Mouse (Mus musculus): ENCODE data around the gene Snd1. TPM values are rescaled to one million over a fixed set of nuclear protein-coding genes. Genes with fewer than 3 reads are reported as not detected.
A peak's percentile ranks its signal among the peaks of the same experiment; 100 is the strongest.

Snd1 gene
- polyA plus RNA-seq, 1 experiment, result 62.1 TPM

DNA sequence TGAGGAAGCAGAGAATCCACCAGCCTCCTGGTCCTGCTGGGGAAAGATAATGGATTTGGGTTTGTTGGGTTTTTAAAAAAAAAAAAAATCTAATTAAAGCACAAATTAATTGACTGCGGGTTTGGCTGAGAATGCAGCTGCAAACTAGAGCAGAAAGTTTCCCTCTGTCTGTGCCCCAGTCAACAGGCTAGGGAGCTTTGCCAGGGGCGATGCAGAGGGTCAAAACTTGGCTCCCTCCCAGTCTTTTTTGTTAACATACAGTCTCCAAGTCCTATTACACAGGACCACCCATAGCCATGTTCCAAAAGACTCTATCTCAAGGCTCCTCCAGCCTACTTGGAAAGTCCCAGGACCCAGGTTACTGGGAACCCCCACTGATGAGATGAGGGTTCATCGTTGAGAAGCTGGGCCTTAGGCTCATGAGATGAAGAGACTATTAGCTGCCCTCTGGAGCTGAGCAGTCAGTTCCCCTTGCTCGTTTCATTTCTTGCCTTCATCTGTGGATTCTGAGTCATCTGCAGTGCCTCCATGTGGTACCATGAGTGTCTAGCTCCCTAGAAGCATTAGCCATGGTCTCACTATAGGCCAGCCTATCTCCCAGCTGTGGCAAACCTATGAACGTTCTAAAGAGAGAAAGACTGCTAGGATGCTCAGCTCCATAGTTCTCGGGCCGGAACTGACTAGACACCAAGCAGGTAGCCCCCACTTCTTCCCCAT lies 411.9 kb downstream of the Snd1 start:
- Histone ChIP-seq H3K4me3 (ENCODE audit: insufficient read depth, low read length) (no peak overlapping the region), H3K27ac (ENCODE audit: insufficient read depth, low read length) (no peak overlapping the region), H3K4me1 (ENCODE audit: control insufficient read depth, insufficient read depth, low read length) (no peaks in the 10 kb centered on the region)
- TF ChIP-seq POLR2A (IDR thresholded peaks at IDR 0.05; ENCODE audit: extremely low read depth, insufficient read depth, low read length) (no peak), CTCF (IDR thresholded peaks at IDR 0.05; ENCODE audit: extremely low read depth, insufficient read depth, low read length) (peak; percentile 36; the same call in 1 of the 2 replicates)

- no peak overlapping the region for H3K27ac ChIP-seq (ENCODE audit: insufficient read depth, low read length)
These were observed 415.5 kb downstream of the Snd1 start for GRCm38 (mm10) chr6:28890426-28890825.

DNA sequence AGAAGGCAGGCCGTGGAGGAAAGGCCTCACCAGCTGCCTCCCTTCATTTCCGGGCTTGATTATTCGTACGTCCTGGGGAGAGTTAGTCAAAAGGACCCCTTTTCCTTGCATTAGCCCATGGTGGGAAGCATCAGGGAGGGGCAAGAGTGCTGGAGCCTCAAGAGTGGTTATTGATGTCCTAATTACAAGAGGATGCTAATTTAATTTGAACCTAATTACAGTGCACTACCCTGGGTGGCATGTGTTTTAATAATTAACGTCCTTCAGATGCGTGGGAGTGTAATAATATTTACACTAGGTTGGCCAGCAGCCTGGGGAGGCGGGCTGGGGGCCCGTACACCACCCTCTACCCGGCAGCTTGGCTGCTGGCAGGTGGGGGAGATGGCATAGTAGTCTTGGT lies 416.5 kb downstream of the Snd1 start:
- H3K27ac ChIP-seq (ENCODE audit: insufficient read depth, low read length), result no peak overlapping the region
- no peaks in the 10 kb centered on the region for H3K4me1 ChIP-seq (ENCODE audit: control insufficient read depth, insufficient read depth, low read length)
- no peak for TF ChIP-seq POLR2A (IDR thresholded peaks at IDR 0.05; ENCODE audit: extremely low read depth, insufficient read depth, low read length)
- TF ChIP-seq CTCF (IDR thresholded peaks at IDR 0.05; ENCODE audit: extremely low read depth, insufficient read depth, low read length), result no peak
- no peak overlapping the region for H3K4me3 ChIP-seq (ENCODE audit: insufficient read depth, low read length)

More at GRCm38 (mm10) chr6:28890426-28890825, 415.5 kb downstream of the Snd1 start:
- H3K4me3 ChIP-seq (ENCODE audit: insufficient read depth, low read length), result no peak overlapping the region
- TF ChIP-seq POLR2A (IDR thresholded peaks at IDR 0.05; ENCODE audit: extremely low read depth, insufficient read depth, low read length), result no peak
- no peak for TF ChIP-seq CTCF (IDR thresholded peaks at IDR 0.05; ENCODE audit: extremely low read depth, insufficient read depth, low read length)
- H3K4me1 ChIP-seq (ENCODE audit: control insufficient read depth, insufficient read depth, low read length), result no peaks in the 10 kb centered on the region

DNA sequence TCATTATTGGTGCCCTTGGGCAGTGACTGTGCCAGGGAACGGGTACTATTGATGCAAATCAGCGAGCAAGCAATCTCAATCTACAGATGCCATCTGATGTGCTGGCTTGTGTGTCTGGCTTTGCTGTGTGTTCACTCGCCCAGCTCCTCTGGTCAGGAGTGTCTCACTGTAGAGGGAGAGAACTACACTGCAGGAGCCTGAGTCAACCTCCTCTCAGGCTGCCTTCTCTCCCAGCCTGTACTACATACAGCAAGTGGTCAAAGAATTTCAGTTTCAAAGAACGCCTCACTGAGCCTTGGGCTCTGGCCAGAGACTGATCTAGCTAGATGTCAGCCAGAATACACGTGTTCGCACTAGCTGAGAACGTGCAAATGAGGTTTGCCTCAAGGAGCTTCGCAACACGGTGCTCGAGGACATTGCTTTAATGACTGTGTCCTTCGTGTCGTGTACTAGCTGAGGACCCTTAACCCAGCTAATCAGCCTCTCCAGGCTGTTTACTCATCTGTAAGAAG lies 420.1 kb downstream of the Snd1 start:
- TF ChIP-seq CTCF (IDR thresholded peaks at IDR 0.05; ENCODE audit: extremely low read depth, insufficient read depth, low read length) (no peak), POLR2A (IDR thresholded peaks at IDR 0.05; ENCODE audit: extremely low read depth, insufficient read depth, low read length) (no peak)
- no peak overlapping the region for H3K4me3 ChIP-seq (ENCODE audit: insufficient read depth, low read length)
- H3K4me1 ChIP-seq (ENCODE audit: control insufficient read depth, insufficient read depth, low read length), result no peaks in the 10 kb centered on the region
- no peak overlapping the region for H3K27ac ChIP-seq (ENCODE audit: insufficient read depth, low read length)

DNA sequence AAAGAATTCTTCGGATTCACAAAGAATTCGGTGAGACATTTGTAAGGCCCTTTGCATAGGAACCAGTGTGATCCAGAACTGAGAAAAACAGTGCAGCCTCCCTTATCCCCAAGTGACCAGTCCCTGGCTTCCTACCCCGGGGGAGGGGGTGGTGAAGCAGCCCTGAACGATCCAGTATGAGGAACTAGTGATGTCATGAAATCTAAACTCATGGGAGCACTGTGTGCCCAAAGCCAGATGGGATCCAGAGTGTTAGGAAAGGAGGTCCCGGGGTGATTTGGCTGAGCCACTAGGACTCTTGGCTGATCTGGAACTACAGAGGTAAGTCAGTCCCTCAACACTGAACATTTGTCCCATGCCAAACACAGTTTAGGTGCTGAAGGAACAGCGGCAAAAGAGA lies 420.8 kb downstream of the Snd1 start:
- H3K4me3 ChIP-seq (ENCODE audit: insufficient read depth, low read length), result no peak overlapping the region
- H3K27ac ChIP-seq (ENCODE audit: insufficient read depth, low read length), result no peak overlapping the region
- H3K4me1 ChIP-seq (ENCODE audit: control insufficient read depth, insufficient read depth, low read length), result no peaks in the 10 kb centered on the region
- TF ChIP-seq CTCF (IDR thresholded peaks at IDR 0.05; ENCODE audit: extremely low read depth, insufficient read depth, low read length) (no peak), POLR2A (IDR thresholded peaks at IDR 0.05; ENCODE audit: extremely low read depth, insufficient read depth, low read length) (no peak)

DNA sequence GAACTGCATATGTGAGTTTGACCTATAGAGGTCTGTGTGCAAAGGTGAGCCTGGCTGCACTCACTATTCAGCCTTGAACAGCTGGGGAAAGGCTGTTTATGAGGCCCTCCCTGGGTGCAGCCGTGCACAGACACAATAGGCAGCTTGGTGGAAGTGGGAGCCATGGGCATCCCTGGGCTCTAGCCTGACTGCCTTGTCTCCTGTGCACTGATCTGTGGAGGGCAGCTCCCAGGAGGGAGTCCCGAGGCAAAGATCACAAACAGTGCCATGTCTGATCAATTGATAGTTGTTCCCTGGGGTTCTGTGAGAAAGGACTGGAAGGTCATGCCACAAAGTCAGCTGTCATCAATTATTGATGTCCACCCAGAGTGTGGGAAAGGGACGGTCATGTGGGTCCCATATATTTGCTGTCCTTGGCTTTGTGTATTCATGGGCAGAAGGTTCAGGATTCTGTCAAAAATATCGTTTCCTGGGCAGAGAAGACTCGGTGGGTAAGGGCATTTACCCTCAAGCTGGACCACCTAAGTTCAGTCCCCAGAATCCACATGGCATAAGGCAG lies 421.9 kb downstream of the Snd1 start:
- no peaks in the 10 kb centered on the region for H3K4me1 ChIP-seq (ENCODE audit: control insufficient read depth, insufficient read depth, low read length)
- TF ChIP-seq CTCF (IDR thresholded peaks at IDR 0.05; ENCODE audit: extremely low read depth, insufficient read depth, low read length) (no peak), POLR2A (IDR thresholded peaks at IDR 0.05; ENCODE audit: extremely low read depth, insufficient read depth, low read length) (no peak)
- no peak overlapping the region for H3K27ac ChIP-seq (ENCODE audit: insufficient read depth, low read length)
- no peak overlapping the region for H3K4me3 ChIP-seq (ENCODE audit: insufficient read depth, low read length)

- no peak overlapping the region for H3K4me3 ChIP-seq (ENCODE audit: insufficient read depth, low read length)
- H3K27ac ChIP-seq (ENCODE audit: insufficient read depth, low read length), result no peak overlapping the region
- H3K4me1 ChIP-seq (ENCODE audit: control insufficient read depth, insufficient read depth, low read length), result no peaks in the 10 kb centered on the region
- TF ChIP-seq POLR2A (IDR thresholded peaks at IDR 0.05; ENCODE audit: extremely low read depth, insufficient read depth, low read length) (no peak), CTCF (IDR thresholded peaks at IDR 0.05; ENCODE audit: extremely low read depth, insufficient read depth, low read length) (no peak)
These were observed 422.6 kb downstream of the Snd1 start for GRCm38 (mm10) chr6:28897326-28898085.

- H3K4me1 ChIP-seq (ENCODE audit: control insufficient read depth, insufficient read depth, low read length), result no peaks in the 10 kb centered on the region
- TF ChIP-seq POLR2A (IDR thresholded peaks at IDR 0.05; ENCODE audit: extremely low read depth, insufficient read depth, low read length) (no peak), CTCF (IDR thresholded peaks at IDR 0.05; ENCODE audit: extremely low read depth, insufficient read depth, low read length) (peak; percentile 62)
- H3K4me3 ChIP-seq (ENCODE audit: insufficient read depth, low read length), result no peak overlapping the region
- no peak overlapping the region for H3K27ac ChIP-seq (ENCODE audit: insufficient read depth, low read length)
These were observed 423.9 kb downstream of the Snd1 start for GRCm38 (mm10) chr6:28898836-28899235.

DNA sequence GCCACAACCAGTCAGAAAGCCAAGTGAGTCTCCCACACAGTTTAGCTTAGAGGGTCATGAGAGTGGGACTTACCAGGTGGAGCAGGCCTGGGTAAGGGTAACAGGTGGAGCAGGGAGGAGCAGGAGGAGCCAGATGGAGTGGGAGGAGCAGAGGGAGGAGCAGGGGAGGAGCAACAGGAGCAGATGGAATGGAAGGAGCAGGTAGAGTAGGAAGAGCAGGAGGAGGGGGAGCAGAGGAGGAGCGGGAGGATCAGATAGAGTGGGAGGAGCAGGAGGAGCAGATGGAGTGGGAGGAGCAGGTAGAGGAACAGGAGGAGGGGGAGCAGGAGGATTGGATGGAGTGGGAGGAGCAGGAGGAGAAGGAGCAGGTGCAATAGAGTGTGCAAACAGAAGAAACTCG lies 427.6 kb downstream of the Snd1 start:
- TF ChIP-seq POLR2A (IDR thresholded peaks at IDR 0.05; ENCODE audit: extremely low read depth, insufficient read depth, low read length) (no peak), CTCF (IDR thresholded peaks at IDR 0.05; ENCODE audit: extremely low read depth, insufficient read depth, low read length) (no peak)

More for the DNA sequence above, 427.6 kb downstream of the Snd1 start:
- Histone ChIP-seq H3K4me3 (ENCODE audit: insufficient read depth, low read length) (no peak overlapping the region), H3K27ac (ENCODE audit: insufficient read depth, low read length) (no peak overlapping the region), H3K4me1 (ENCODE audit: control insufficient read depth, insufficient read depth, low read length) (no peaks in the 10 kb centered on the region)
